8 mouse cellular contexts compared by ENCODE assay signal in genomic region chr7:15920645-15921190, GRCm38 (mm10). TPM values are rescaled to one million over a fixed set of nuclear protein-coding genes. Genes with fewer than 3 reads are reported as not detected.
DNase-seq lines count a peak whose midpoint lies in the region; ATAC-seq and TF ChIP-seq lines count a peak whose summit lies in the region.

No protein-coding gene starts in this region.

- H3K27me3 ChIP-seq in heart, embryonic 13.5 days (replicated peaks), result 0 out of 2 replicates have a peak, but pooled peaks cover 6% of the 10 kb centered on the region
- H3K27me3 ChIP-seq in G1E (ENCODE audit: insufficient read depth, low read length), result peaks cover 2% of the 10 kb centered on the region
- no peaks in the 10 kb centered on the region for H3K27me3 ChIP-seq in heart, postnatal 0 days (ENCODE audit: control insufficient read depth, insufficient read depth, low read length)
- H3K27me3 ChIP-seq in midbrain, embryonic 10.5 days (ENCODE audit: low read depth, poor library complexity, severe bottlenecking), result peaks cover 17% of the 10 kb centered on the region

- TF ChIP-seq CTCF in G1E (IDR thresholded peaks at IDR 0.05; ENCODE audit: low read depth, low read length), result no peak
- no peak for TF ChIP-seq CTCF in heart, postnatal 0 days (IDR thresholded peaks at IDR 0.05; ENCODE audit: low read depth)

- H3K4me3 ChIP-seq in heart, embryonic 13.5 days, result peak overlapping the region; percentile 86
- peak overlapping the region; percentile 74 for H3K4me3 ChIP-seq in G1E (ENCODE audit: low read depth, low read length)
- peak overlapping the region; percentile 83 for H3K4me3 ChIP-seq in heart, postnatal 0 days (ENCODE audit: low read depth, low read length)
- peak overlapping the region; percentile 82 for H3K4me3 ChIP-seq in midbrain, embryonic 10.5 days

- 65% methylated on average over 6 of the region's 6 CpGs for WGBS in heart, embryonic 13.5 days
- WGBS in heart, postnatal 0 days, result 71% methylated on average over 6 of the region's 6 CpGs
- WGBS in midbrain, embryonic 10.5 days, result 87% methylated on average over 6 of the region's 6 CpGs

- H3K9ac ChIP-seq in heart, embryonic 13.5 days, result peak overlapping the region; percentile 93
- peak overlapping the region; percentile 86; the same call in 1 of the 2 replicates for H3K9ac ChIP-seq in heart, postnatal 0 days (replicated peaks; ENCODE audit: low read depth, low read length)

- ATAC-seq in heart, embryonic 13.5 days (ENCODE audit: extremely low read depth, insufficient number of reproducible peaks, low FRiP score, low TSS enrichment), result no peak
- ATAC-seq in G1E (ENCODE audit: extremely low read depth, insufficient number of reproducible peaks, low FRiP score, poor library complexity, severe bottlenecking), result no peak
- ATAC-seq in heart, postnatal 0 days (ENCODE audit: insufficient read depth, low read depth), result no peak

- peak overlapping the region; percentile 79 for H3K4me2 ChIP-seq in heart, embryonic 13.5 days
- H3K4me2 ChIP-seq in heart, postnatal 0 days (ENCODE audit: low read depth, low read length), result peak overlapping the region; percentile 75

- peaks cover 44% of the 10 kb centered on the region for H3K36me3 ChIP-seq in heart, embryonic 13.5 days
- peaks cover 48% of the 10 kb centered on the region for H3K36me3 ChIP-seq in G1E (replicated peaks)
- peaks cover 35% of the 10 kb centered on the region for H3K36me3 ChIP-seq in heart, postnatal 0 days (replicated peaks; ENCODE audit: control insufficient read depth, insufficient read depth, low read length)
- H3K36me3 ChIP-seq in midbrain, embryonic 10.5 days, result peaks cover 49% of the 10 kb centered on the region

- no peak overlapping the region for H3K27ac ChIP-seq in heart, embryonic 13.5 days (replicated peaks)
- H3K27ac ChIP-seq in heart, postnatal 0 days (ENCODE audit: low read depth), result no peak overlapping the region
- peak overlapping the region; percentile 98; the same call in 1 of the 2 replicates for H3K27ac ChIP-seq in midbrain, embryonic 10.5 days (replicated peaks)

- no peaks in the 10 kb centered on the region for H3K9me3 ChIP-seq in heart, embryonic 13.5 days
- no peaks in the 10 kb centered on the region for H3K9me3 ChIP-seq in G1E (replicated peaks)
- H3K9me3 ChIP-seq in heart, postnatal 0 days (replicated peaks; ENCODE audit: control insufficient read depth, low read length), result no peaks in the 10 kb centered on the region
- H3K9me3 ChIP-seq in midbrain, embryonic 10.5 days (replicated peaks), result no peaks in the 10 kb centered on the region; the same call in 1 of the 2 replicates

- no peak for DNase-seq in heart, adult 18-20 months
- no peak for DNase-seq in G1E (ENCODE audit: low spot score)
- no peak for DNase-seq in heart, postnatal 0 days (ENCODE audit: low spot score)
- DNase-seq in midbrain, embryonic 10.5 days (ENCODE audit: low spot score), result no peak
- no peak for DNase-seq in cerebellum, postnatal 4 days (ENCODE audit: low spot score in 2 of 2)
- no peak for DNase-seq in spleen, postnatal 14 days (ENCODE audit: low spot score in 2 of 2)
- DNase-seq in yolk sac, embryonic 10.5 days (ENCODE audit: low spot score), result no peak

- no peak for TF ChIP-seq EP300 in heart, postnatal 0 days (IDR thresholded peaks at IDR 0.05; ENCODE audit: low read depth)

- peaks cover 25% of the 10 kb centered on the region for H3K4me1 ChIP-seq in heart, embryonic 13.5 days
- peaks cover 55% of the 10 kb centered on the region for H3K4me1 ChIP-seq in G1E (ENCODE audit: insufficient read depth, low read depth, low read length)
- H3K4me1 ChIP-seq in heart, postnatal 0 days (ENCODE audit: control insufficient read depth, insufficient read depth), result peaks cover 21% of the 10 kb centered on the region
- peaks cover 26% of the 10 kb centered on the region for H3K4me1 ChIP-seq in midbrain, embryonic 10.5 days

RNA-seq across cellular contexts. Expression of gene Selenow, which starts 1.5 kb away (rescaled TPM):
- 667 and 720 TPM in 2 replicates for polyA plus RNA-seq in heart, embryonic 13.5 days (2015; fragmentation: Nextera tagmentation; extraction: Ambion mirVana)
- 100 to 1,000 TPM; 181 to 202 TPM for total RNA-seq in heart, adult 18-20 months (2021)
- total RNA-seq in G1E (2014; fragmentation: Nextera tagmentation) (559 and 654 TPM in 2 replicates), G1E (2017) (144 and 152 TPM in 2 replicates)
- polyA plus RNA-seq in G1E (2012), result 761 and 867 TPM in 2 replicates
- 292 and 404 TPM in 2 replicates for total RNA-seq in heart, postnatal 0 days (2014; rRNA removed; ENCODE audit: low replicate concordance)
- polyA plus RNA-seq in heart, postnatal 0 days (2015; fragmentation: Nextera tagmentation; extraction: Ambion mirVana), result 632 and 642 TPM in 2 replicates
- polyA plus RNA-seq in midbrain, embryonic 10.5 days (2016; fragmentation: Nextera tagmentation; extraction: Ambion mirVana), result 864 and 990 TPM in 2 replicates

RNA-seq across cellular contexts. Expression of gene Nop53, which starts 25.2 kb away (rescaled TPM):
- 107 and 116 TPM in 2 replicates for polyA plus RNA-seq in heart, embryonic 13.5 days (2015; fragmentation: Nextera tagmentation; extraction: Ambion mirVana)
- total RNA-seq in heart, adult 18-20 months (2021), result 100 to 1,000 TPM; 134 to 143 TPM
- total RNA-seq in G1E (2014; fragmentation: Nextera tagmentation) (95.0 and 118 TPM in 2 replicates), G1E (2017) (288 and 328 TPM in 2 replicates)
- polyA plus RNA-seq in G1E (2012), result 630 and 764 TPM in 2 replicates
- 81.6 and 102 TPM in 2 replicates for total RNA-seq in heart, postnatal 0 days (2014; rRNA removed; ENCODE audit: low replicate concordance)
- polyA plus RNA-seq in heart, postnatal 0 days (2015; fragmentation: Nextera tagmentation; extraction: Ambion mirVana), result 120 and 128 TPM in 2 replicates
- polyA plus RNA-seq in midbrain, embryonic 10.5 days (2016; fragmentation: Nextera tagmentation; extraction: Ambion mirVana), result 181 and 183 TPM in 2 replicates

RNA-seq across cellular contexts. Expression of gene Crxos, which starts 38.3 kb away (rescaled TPM):
- not detected in 2 replicates for polyA plus RNA-seq in heart, embryonic 13.5 days (2015; fragmentation: Nextera tagmentation; extraction: Ambion mirVana)
- not detected for total RNA-seq in heart, adult 18-20 months (2021)
- total RNA-seq in G1E (2014; fragmentation: Nextera tagmentation) (not detected in 2 replicates), G1E (2017) (0.38 TPM in 1 of 2 replicates, not detected in the other)
- not detected in 2 replicates for polyA plus RNA-seq in G1E (2012)
- total RNA-seq in heart, postnatal 0 days (2014; rRNA removed; ENCODE audit: low replicate concordance), result not detected in 2 replicates
- not detected in 2 replicates for polyA plus RNA-seq in heart, postnatal 0 days (2015; fragmentation: Nextera tagmentation; extraction: Ambion mirVana)
- polyA plus RNA-seq in midbrain, embryonic 10.5 days (2016; fragmentation: Nextera tagmentation; extraction: Ambion mirVana), result not detected in 2 replicates

RNA-seq across cellular contexts. Expression of gene Crx, which starts 41.0 kb away (rescaled TPM):
- polyA plus RNA-seq in heart, embryonic 13.5 days (2015; fragmentation: Nextera tagmentation; extraction: Ambion mirVana), result not detected in 2 replicates
- not detected for total RNA-seq in heart, adult 18-20 months (2021)
- total RNA-seq in G1E (2014; fragmentation: Nextera tagmentation) (not detected in 2 replicates), G1E (2017) (0.05 and 0.06 TPM in 2 replicates)
- not detected in 2 replicates for polyA plus RNA-seq in G1E (2012)
- not detected in 2 replicates for total RNA-seq in heart, postnatal 0 days (2014; rRNA removed; ENCODE audit: low replicate concordance)
- not detected in 2 replicates for polyA plus RNA-seq in heart, postnatal 0 days (2015; fragmentation: Nextera tagmentation; extraction: Ambion mirVana)
- 0.15 and 0.53 TPM in 2 replicates for polyA plus RNA-seq in midbrain, embryonic 10.5 days (2016; fragmentation: Nextera tagmentation; extraction: Ambion mirVana)

RNA-seq across cellular contexts. Expression of gene Ehd2, which starts 46.6 kb away (rescaled TPM):
- 37.4 and 40.2 TPM in 2 replicates for polyA plus RNA-seq in heart, embryonic 13.5 days (2015; fragmentation: Nextera tagmentation; extraction: Ambion mirVana)
- 10 to 100 TPM; 65.8 to 77.3 TPM for total RNA-seq in heart, adult 18-20 months (2021)
- total RNA-seq in G1E (2014; fragmentation: Nextera tagmentation) (0.38 and 0.44 TPM in 2 replicates), G1E (2017) (0.33 and 0.35 TPM in 2 replicates)
- polyA plus RNA-seq in G1E (2012), result 0.11 and 0.15 TPM in 2 replicates
- total RNA-seq in heart, postnatal 0 days (2014; rRNA removed; ENCODE audit: low replicate concordance), result 66.7 and 80.0 TPM in 2 replicates
- 47.5 and 48.7 TPM in 2 replicates for polyA plus RNA-seq in heart, postnatal 0 days (2015; fragmentation: Nextera tagmentation; extraction: Ambion mirVana)
- polyA plus RNA-seq in midbrain, embryonic 10.5 days (2016; fragmentation: Nextera tagmentation; extraction: Ambion mirVana), result 12.5 and 13.6 TPM in 2 replicates
